Comparison of ENCODE assay signal across 17 mouse cellular contexts in genomic region chr16:18228856-18229255, GRCm38 (mm10). TPM values are rescaled to one million over a fixed set of nuclear protein-coding genes. Genes with fewer than 3 reads are reported as not detected.
DNase-seq lines count a peak whose midpoint lies in the region; ATAC-seq lines count a peak whose summit lies in the region.
"Had no signal": no experiment of that assay in that cellular context is flagged by ENCODE, and none has a peak within 500 bp of the region (broad histone marks: within the 10 kb centered on the region; RNA-seq: fewer than 3 reads in every experiment).

No protein-coding gene starts in this region.

- 0 out of 2 replicates have a peak overlapping the region, but pooled peaks have one; percentile 30 for H3K27ac ChIP-seq in hindbrain, embryonic 13.5 days
- H3K27ac ChIP-seq in hindbrain, embryonic 10.5 days: no peak overlapping the region
- H3K27ac ChIP-seq: embryonic facial prominence, embryonic 12.5 days; hindbrain, embryonic 15.5 days; limb, embryonic 13.5 days; liver, embryonic 15.5 days had no signal

- H3K4me3 ChIP-seq in hindbrain, embryonic 13.5 days: no peak overlapping the region
- H3K4me3 ChIP-seq in hindbrain, embryonic 10.5 days: no peak overlapping the region
- H3K4me3 ChIP-seq: embryonic facial prominence, embryonic 12.5 days; hindbrain, embryonic 15.5 days; limb, embryonic 13.5 days; liver, embryonic 15.5 days had no signal

- WGBS in hindbrain, embryonic 13.5 days: 95% methylated on average over 4 of the region's 4 CpGs
- 93% methylated on average over 4 of the region's 4 CpGs for WGBS in hindbrain, embryonic 10.5 days

- no peaks in the 10 kb centered on the region for H3K27me3 ChIP-seq in hindbrain, embryonic 13.5 days
- H3K27me3 ChIP-seq in hindbrain, embryonic 10.5 days (ENCODE audit: insufficient read depth, poor library complexity, severe bottlenecking): no peaks in the 10 kb centered on the region
- H3K27me3 ChIP-seq: CH12.LX; embryonic facial prominence, embryonic 12.5 days; hindbrain, embryonic 15.5 days; limb, embryonic 13.5 days had no signal

- no peak for DNase-seq in cerebellum, postnatal 4 days (ENCODE audit: low spot score in 2 of 2)
- DNase-seq in hindbrain, embryonic 10.5 days (ENCODE audit: low spot score): no peak
- DNase-seq in cerebellum, adult 11-12 months: peak; percentile 84
- DNase-seq in cerebellum, postnatal 36 days: peak; percentile 72 to 75
- no peak for DNase-seq in right cerebral cortex, adult 18-20 months
- no peak for DNase-seq in B cell, adult 2 months
- DNase-seq: gastrocnemius, postnatal 10 days; kidney, adult 18-20 months had no signal

- H3K9ac ChIP-seq in hindbrain, embryonic 13.5 days: peak overlapping the region; percentile 39; the same call in 1 of the 2 replicates
- H3K9ac ChIP-seq: embryonic facial prominence, embryonic 12.5 days; hindbrain, embryonic 15.5 days; limb, embryonic 13.5 days; liver, embryonic 15.5 days had no signal

- H3K4me2 ChIP-seq in hindbrain, embryonic 13.5 days: no peak overlapping the region
- H3K4me2 ChIP-seq: embryonic facial prominence, embryonic 12.5 days; liver, embryonic 15.5 days had no signal

- peak; percentile 64 for ATAC-seq in cerebellum, adult (ENCODE audit: insufficient number of reproducible peaks, low FRiP score, low TSS enrichment)
- ATAC-seq in hindbrain, embryonic 13.5 days (ENCODE audit: low FRiP score): no peak

- H3K36me3 ChIP-seq in hindbrain, embryonic 13.5 days: peaks cover 49% of the 10 kb centered on the region
- peaks cover 60% of the 10 kb centered on the region for H3K36me3 ChIP-seq in hindbrain, embryonic 10.5 days
- H3K36me3 ChIP-seq: liver, embryonic 15.5 days had no signal

- no peaks in the 10 kb centered on the region for H3K9me3 ChIP-seq in hindbrain, embryonic 13.5 days
- no peaks in the 10 kb centered on the region for H3K9me3 ChIP-seq in hindbrain, embryonic 10.5 days
- H3K9me3 ChIP-seq: embryonic facial prominence, embryonic 12.5 days; hindbrain, embryonic 15.5 days; limb, embryonic 13.5 days; liver, embryonic 15.5 days; megakaryocyte, embryonic 14.5 days had no signal

- H3K4me1 ChIP-seq in hindbrain, embryonic 13.5 days (replicated peaks): peaks cover 46% of the 10 kb centered on the region
- H3K4me1 ChIP-seq in hindbrain, embryonic 10.5 days (replicated peaks): peaks cover 16% of the 10 kb centered on the region

RNA-seq across cellular contexts. Expression of gene Zdhhc8, which starts 6.1 kb away (rescaled TPM):
- polyA plus RNA-seq in hindbrain, embryonic 13.5 days (2015; fragmentation: Nextera tagmentation; extraction: Ambion mirVana): 11.9 and 12.2 TPM in 2 replicates
- polyA plus RNA-seq in hindbrain, embryonic 10.5 days (2016; fragmentation: Nextera tagmentation; extraction: Ambion mirVana): 13.0 and 13.7 TPM in 2 replicates

RNA-seq across cellular contexts. Expression of gene Ccdc188, which starts 11.2 kb away (rescaled TPM):
- not detected in 2 replicates for polyA plus RNA-seq in hindbrain, embryonic 13.5 days (2015; fragmentation: Nextera tagmentation; extraction: Ambion mirVana)
- 0.12 TPM in 1 of 2 replicates, not detected in the other for polyA plus RNA-seq in hindbrain, embryonic 10.5 days (2016; fragmentation: Nextera tagmentation; extraction: Ambion mirVana)
- polyA plus RNA-seq: embryonic facial prominence, embryonic 12.5 days; hindbrain, embryonic 15.5 days; limb, embryonic 13.5 days; liver, embryonic 15.5 days; urinary bladder, adult 2 months had no signal

RNA-seq across cellular contexts. Expression of gene Trmt2a, which starts 19.6 kb away (rescaled TPM):
- polyA plus RNA-seq in hindbrain, embryonic 13.5 days (2015; fragmentation: Nextera tagmentation; extraction: Ambion mirVana): 95.8 and 98.7 TPM in 2 replicates
- 130 and 133 TPM in 2 replicates for polyA plus RNA-seq in hindbrain, embryonic 10.5 days (2016; fragmentation: Nextera tagmentation; extraction: Ambion mirVana)

RNA-seq across cellular contexts. Expression of gene Ranbp1, which starts 19.7 kb away (rescaled TPM):
- polyA plus RNA-seq in hindbrain, embryonic 13.5 days (2015; fragmentation: Nextera tagmentation; extraction: Ambion mirVana): 444 and 462 TPM in 2 replicates
- 1,091 and 1,220 TPM in 2 replicates for polyA plus RNA-seq in hindbrain, embryonic 10.5 days (2016; fragmentation: Nextera tagmentation; extraction: Ambion mirVana)

RNA-seq across cellular contexts. Expression of gene Gm49776, which starts 29.3 kb away (rescaled TPM):
- polyA plus RNA-seq in hindbrain, embryonic 13.5 days (2015; fragmentation: Nextera tagmentation; extraction: Ambion mirVana): 3.3 TPM in 1 of 2 replicates, not detected in the other
- 0.72 TPM in 1 of 2 replicates, not detected in the other for polyA plus RNA-seq in hindbrain, embryonic 10.5 days (2016; fragmentation: Nextera tagmentation; extraction: Ambion mirVana)
- polyA plus RNA-seq: liver, embryonic 15.5 days; urinary bladder, adult 2 months had no signal

Comparison
In these comparisons a context has a peak if more than half of its experiments do, and no peak if none do; other contexts are left out.
1. DNase-seq: peak in cerebellum, adult 11-12 months (single experiment) and cerebellum, postnatal 36 days (2 of 2); none in cerebellum, postnatal 4 days (0 of 2), hindbrain, embryonic 10.5 days (single experiment), right cerebral cortex, adult 18-20 months (single experiment) and B cell, adult 2 months (0 of 2).